Mouse (Mus musculus) C2C12 (cell line): ENCODE results near the gene Wt1.

ENCODE experiments used
- CEBPB ChIP-seq: IDR thresholded peaks from one replicate; pipeline ENCODE4 v1.6.1; 2011; ENCODE audit warnings: low read depth, mild to moderate bottlenecking, control low read depth, moderate library complexity
- CTCF ChIP-seq: IDR thresholded peaks from one replicate; pipeline ENCODE4 v1.5.1; 2011; ENCODE audit not compliant: control insufficient read depth, insufficient read depth, insufficient read length
- FOSL1 ChIP-seq: IDR thresholded peaks from one replicate; pipeline ENCODE4 v1.8.0; 2011; ENCODE audit warnings: mild to moderate bottlenecking, low read length; ENCODE audit not compliant: poor library complexity, insufficient read depth, severe bottlenecking
- MAX ChIP-seq: IDR thresholded peaks from one replicate; pipeline ENCODE4 v1.6.1; 2011; ENCODE audit warnings: mild to moderate bottlenecking, control low read depth
- MYOG ChIP-seq: IDR thresholded peaks from one replicate; pipeline ENCODE4 v1.6.1; 2011; ENCODE audit not compliant: control insufficient read depth, insufficient read length; ENCODE audit errors: extremely low read depth
- USF1 ChIP-seq: IDR thresholded peaks from one replicate; pipeline ENCODE4 v1.6.1; 2011; ENCODE audit warnings: low read depth, mild to moderate bottlenecking, control low read depth, moderate library complexity

- TF ChIP-seq MAX = no peak
- TF ChIP-seq CEBPB = no peak
- TF ChIP-seq USF1 = no peak
- TF ChIP-seq CTCF = no peak
- no peak for TF ChIP-seq MYOG
- no peak for TF ChIP-seq FOSL1
These were observed 94.5 kb downstream of the Wt1 start for GRCm38 (mm10) chr2:105220738-105221303.
